Mouse (Mus musculus) erythroblast, embryonic 14.5 days (primary cell): ENCODE data around the gene Tmem204. TPM values are rescaled to one million over a fixed set of nuclear protein-coding genes. Genes with fewer than 3 reads are reported as not detected.
A peak's percentile ranks its signal among the peaks of the same experiment; 100 is the strongest.
"Not testable (repeated sequence)": the region's sequence is repeated elsewhere in the genome, so short reads cannot be mapped to it uniquely, and the experiment has no call there.

Experiments used
- H3K27me3 ChIP-seq: 2 replicates; pipeline ENCODE4 v1.6.1; 2012; ENCODE audit warnings: inconsistent platforms; ENCODE audit not compliant: control insufficient read depth
- H3K36me3 ChIP-seq: 2 replicates; pipeline ENCODE4 v1.6.1; 2012; ENCODE audit warnings: mild to moderate bottlenecking, inconsistent platforms; ENCODE audit not compliant: control insufficient read depth
- H3K4me1 ChIP-seq: 2 replicates; pipeline ENCODE4 v1.6.1; 2012; ENCODE audit warnings: inconsistent platforms; ENCODE audit not compliant: control insufficient read depth
- H3K4me3 ChIP-seq: replicated peaks from 2 replicates; pipeline ENCODE3; 2012; ENCODE audit warnings: moderate library complexity, mild to moderate bottlenecking, inconsistent platforms
- H3K9me3 ChIP-seq: 2 replicates; pipeline ENCODE4 v1.6.1; 2012; ENCODE audit warnings: low read length, inconsistent platforms, mixed read lengths; ENCODE audit not compliant: control insufficient read depth
- GATA1 ChIP-seq: IDR thresholded peaks from 2 replicates; pipeline ENCODE4 v1.6.1; 2012; ENCODE audit warnings: low read length, inconsistent platforms, mixed read lengths
- TAL1 ChIP-seq: IDR thresholded peaks from 3 replicates; pipeline ENCODE4 v1.6.1; 2012; ENCODE audit warnings: low read length, inconsistent platforms, mixed read lengths
- polyA plus RNA-seq: library from polyadenylated mRNA; stranded (reverse); fragments of >175 nt; gene quantifications from 2 replicates; pipeline ENCODE4 v1.2.3, GENCODE M21; 2012

Tmem204 gene
- polyA plus RNA-seq: not detected in 2 replicates

DNA sequence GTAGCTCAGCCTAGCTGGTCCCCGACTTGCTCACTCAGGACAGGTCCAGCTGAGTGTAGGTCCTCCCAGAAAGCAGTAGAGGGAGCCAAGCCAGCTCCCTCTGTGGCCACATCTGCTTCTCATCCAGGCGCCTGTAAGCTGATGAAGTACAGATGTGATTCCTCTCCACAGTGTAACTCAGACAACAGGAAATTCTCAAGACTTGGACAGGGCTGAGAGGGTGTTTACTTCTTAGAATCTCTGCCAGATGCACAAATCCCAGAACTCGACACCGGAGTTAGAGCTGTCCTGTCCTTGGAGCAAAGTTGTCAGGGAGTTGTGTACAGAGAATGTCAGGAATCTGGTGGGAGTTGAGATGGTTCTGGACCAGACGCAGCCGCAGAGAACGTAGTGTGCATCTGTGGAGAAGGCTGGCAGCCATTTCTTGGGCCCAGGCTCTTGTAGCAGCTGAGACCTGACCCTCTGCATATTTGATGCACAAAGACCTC lies at the start of gene Tmem204:
TSS of gene Tmem204 (minus strand) at position 148 of the 488 bp plus-strand sequence.
- peaks cover 10% of the 10 kb centered on the region for H3K36me3 ChIP-seq
- no peaks in the 10 kb centered on the region for H3K27me3 ChIP-seq
- TF ChIP-seq TAL1 (no peak), GATA1 (no peak)
- peaks cover 2% of the 10 kb centered on the region for H3K9me3 ChIP-seq
- H3K4me1 ChIP-seq: peaks cover 32% of the 10 kb centered on the region
- H3K4me3 ChIP-seq: no peak within 1 kb of the TSS

DNA sequence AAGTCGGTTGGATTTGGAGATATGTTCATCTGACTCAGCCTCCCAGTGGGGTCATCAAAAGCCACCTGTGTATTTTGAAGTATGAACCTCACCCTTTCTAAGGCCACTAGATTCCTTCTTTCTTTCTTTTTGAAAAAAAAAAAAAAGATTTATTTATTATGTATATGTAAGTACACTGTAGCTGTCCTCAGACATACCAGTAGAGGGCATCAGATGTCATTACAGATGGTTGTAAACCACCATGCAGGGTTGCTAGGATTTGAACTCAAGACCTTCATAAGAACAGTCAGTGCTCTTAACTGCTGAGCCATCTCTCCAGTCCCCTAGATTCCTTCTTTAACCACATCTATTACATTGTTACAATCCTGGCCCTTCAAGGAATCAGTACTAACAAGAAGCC lies 46.7 kb upstream of the Tmem204 start:
- H3K4me3 ChIP-seq: no peak overlapping the region
- H3K27me3 ChIP-seq: no peaks in the 10 kb centered on the region
- peaks cover 36% of the 10 kb centered on the region for H3K4me1 ChIP-seq
- H3K9me3 ChIP-seq: no peaks in the 10 kb centered on the region
- no peaks in the 10 kb centered on the region for H3K36me3 ChIP-seq
- no peak for TF ChIP-seq TAL1
- TF ChIP-seq GATA1: no peak

DNA sequence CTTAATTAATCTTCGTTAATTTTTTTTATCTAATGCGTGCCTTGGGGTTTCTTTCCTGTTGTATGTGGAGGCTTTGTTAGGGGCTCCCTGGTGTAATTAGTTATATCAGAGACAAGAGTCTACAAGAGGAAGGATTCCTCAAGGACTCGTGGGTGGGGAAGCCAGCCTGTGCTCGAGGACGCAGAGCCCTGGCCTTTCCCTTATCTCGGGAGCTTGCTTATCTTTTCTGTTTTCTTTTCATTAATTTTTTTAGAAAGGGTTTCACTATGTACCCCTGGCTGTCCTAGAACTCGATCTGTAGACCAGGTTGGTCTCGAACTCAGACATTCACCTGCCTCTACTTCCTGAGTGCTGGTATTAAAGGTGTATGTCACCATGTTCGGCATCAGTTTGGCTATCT lies 44.3 kb upstream of the Tmem204 start:
- H3K27me3 ChIP-seq: peaks cover 5% of the 10 kb centered on the region
- H3K9me3 ChIP-seq: no peaks in the 10 kb centered on the region
- TF ChIP-seq GATA1: no peak
- TF ChIP-seq TAL1: no peak
- no peaks in the 10 kb centered on the region for H3K36me3 ChIP-seq
- H3K4me1 ChIP-seq: peaks cover 26% of the 10 kb centered on the region
- no peak overlapping the region for H3K4me3 ChIP-seq

DNA sequence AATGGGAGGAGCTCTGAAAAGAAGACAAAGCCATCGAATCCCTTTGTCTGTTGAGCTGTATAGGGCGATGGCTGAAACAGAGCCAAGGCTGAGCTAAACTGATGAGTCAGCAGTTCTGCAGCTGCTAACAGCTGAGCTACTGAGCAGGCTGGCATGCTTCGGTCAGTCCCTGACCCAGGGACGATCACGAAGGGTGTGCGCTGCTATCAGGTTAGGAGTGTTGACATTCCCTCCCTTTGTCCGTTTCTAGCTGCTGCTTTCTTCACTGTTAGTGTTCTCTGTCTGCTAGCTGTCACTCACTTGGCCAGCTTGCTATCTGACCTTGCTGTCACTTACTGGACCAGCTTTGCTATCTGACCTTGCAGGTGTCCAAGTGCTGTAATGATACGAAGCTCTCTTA lies 43.7 kb upstream of the Tmem204 start:
- Histone ChIP-seq H3K4me1 (peaks cover 26% of the 10 kb centered on the region), H3K27me3 (peaks cover 10% of the 10 kb centered on the region)
- TF ChIP-seq TAL1: peak; percentile 49
- TF ChIP-seq GATA1: 0 out of 2 replicates have a peak, but pooled peaks have one; percentile 30

DNA sequence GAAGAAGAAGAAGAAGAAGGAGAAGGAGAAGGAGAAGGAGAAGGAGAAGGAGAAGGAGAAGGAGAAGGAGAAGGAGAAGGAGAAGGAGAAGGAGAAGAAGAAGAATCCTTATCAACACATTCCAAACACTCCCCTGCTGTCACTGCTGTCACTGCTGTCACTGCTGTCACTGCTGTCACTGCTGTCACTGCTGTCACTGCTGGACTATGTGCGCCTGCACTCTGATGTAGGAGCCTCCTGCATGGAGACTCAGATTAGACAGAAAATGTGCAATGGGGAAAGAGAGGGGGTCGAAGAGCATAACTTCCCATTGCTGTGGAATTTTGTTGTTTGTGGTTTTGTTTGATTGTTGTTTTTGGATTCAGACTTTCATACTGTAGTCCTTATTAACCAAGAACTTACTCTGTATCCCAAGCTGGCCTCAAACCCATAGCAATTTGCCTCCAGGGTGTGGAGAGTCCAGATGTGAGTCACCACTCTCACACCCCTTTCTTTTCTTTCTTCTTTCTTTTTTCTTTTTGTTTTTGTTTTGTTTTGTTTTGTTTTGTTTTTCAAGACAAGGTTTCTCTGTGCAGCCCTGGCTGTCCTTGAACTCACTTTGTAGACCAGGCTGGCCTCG lies 42.2 kb upstream of the Tmem204 start:
- not testable (repeated sequence) for H3K4me3 ChIP-seq, H3K36me3 ChIP-seq, H3K9me3 ChIP-seq
- Histone ChIP-seq H3K27me3 (peaks cover 15% of the 10 kb centered on the region), H3K4me1 (peaks cover 26% of the 10 kb centered on the region)

More for the DNA sequence above, 43.7 kb upstream of the Tmem204 start:
- H3K4me3 ChIP-seq: peak overlapping the region; percentile 19
- no peaks in the 10 kb centered on the region for H3K36me3 ChIP-seq
- no peaks in the 10 kb centered on the region for H3K9me3 ChIP-seq

DNA sequence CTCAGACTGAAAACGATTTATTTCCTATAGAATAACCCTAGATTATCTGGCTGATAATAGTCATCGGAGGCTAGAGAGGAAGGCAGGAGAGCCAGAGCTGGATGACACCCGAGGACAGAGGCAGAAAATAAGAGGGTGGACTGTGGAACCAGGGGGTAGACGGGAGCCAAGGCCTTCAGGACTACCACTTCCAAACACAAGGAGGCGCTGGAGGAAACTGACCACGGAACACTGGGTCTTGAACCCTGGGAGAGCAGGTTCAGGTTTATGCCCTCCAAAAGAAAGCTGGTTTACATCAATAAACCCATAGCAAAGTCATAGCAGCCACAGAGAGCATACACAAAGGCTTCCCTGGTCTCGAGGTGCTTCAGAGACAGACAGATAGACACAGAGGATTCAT lies 40.6 kb upstream of the Tmem204 start:
- H3K36me3 ChIP-seq: no peaks in the 10 kb centered on the region
- no peaks in the 10 kb centered on the region for H3K9me3 ChIP-seq
- H3K27me3 ChIP-seq: peaks cover 15% of the 10 kb centered on the region
- no peak overlapping the region for H3K4me3 ChIP-seq
- H3K4me1 ChIP-seq: peaks cover 32% of the 10 kb centered on the region
- no peak for TF ChIP-seq GATA1
- TF ChIP-seq TAL1: no peak

DNA sequence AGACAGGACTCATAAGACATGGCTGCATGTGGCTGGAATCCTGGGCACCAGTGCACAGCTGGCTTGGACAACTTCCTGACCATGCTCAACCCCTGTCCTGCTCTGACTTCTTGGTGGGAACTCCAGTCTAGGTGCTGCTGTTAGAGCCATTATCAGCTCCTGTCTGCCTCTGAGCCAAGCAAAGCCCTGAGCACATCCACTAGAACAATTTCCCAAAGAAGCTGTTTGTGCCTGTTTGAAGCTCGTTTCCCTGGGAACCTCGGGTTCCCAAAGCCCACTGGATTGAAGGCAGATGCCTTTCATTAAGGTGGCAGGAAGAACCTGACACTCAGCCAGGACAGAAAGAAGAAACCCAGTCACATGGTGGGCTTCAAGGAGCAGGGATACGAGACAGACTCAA lies 37.0 kb upstream of the Tmem204 start, which contains the start of gene Ptx4:
TSS of gene Ptx4 (plus strand) at position 355 of the 400 bp plus-strand sequence.
- Histone ChIP-seq H3K36me3 (no peaks in the 10 kb centered on the region), H3K27me3 (peaks cover 15% of the 10 kb centered on the region), H3K4me1 (peaks cover 32% of the 10 kb centered on the region), H3K9me3 (no peaks in the 10 kb centered on the region), H3K4me3 (no peak within 1 kb of the TSS)
- TF ChIP-seq TAL1 (no peak), GATA1 (no peak)

DNA sequence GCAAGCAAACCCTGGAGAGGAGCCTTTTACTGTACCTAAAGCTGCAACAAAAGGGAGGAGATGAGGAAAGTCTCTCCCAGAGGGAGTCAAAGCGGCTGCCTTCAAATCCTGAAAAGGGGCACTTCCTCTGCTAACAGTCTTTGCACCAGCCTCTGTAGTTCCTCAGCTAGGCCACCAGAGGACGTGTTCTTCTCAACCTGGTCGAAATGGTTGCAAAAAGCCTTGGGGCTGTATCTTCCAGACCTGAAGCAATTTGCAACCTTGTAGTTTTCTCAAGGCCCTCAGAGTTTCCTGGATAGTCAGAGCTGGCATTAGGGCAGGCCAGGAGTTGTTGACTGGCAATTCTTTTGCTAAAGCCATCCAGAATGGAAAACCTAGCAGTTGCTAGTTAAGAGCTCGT lies 33.9 kb upstream of the Tmem204 start:
- TF ChIP-seq TAL1 (no peak), GATA1 (no peak)
- peaks cover 36% of the 10 kb centered on the region for H3K4me1 ChIP-seq
- peaks cover 6% of the 10 kb centered on the region; the same call in 1 of the 2 replicates for H3K27me3 ChIP-seq
- H3K9me3 ChIP-seq: no peaks in the 10 kb centered on the region
- H3K36me3 ChIP-seq: peaks cover 14% of the 10 kb centered on the region
- no peak overlapping the region for H3K4me3 ChIP-seq

DNA sequence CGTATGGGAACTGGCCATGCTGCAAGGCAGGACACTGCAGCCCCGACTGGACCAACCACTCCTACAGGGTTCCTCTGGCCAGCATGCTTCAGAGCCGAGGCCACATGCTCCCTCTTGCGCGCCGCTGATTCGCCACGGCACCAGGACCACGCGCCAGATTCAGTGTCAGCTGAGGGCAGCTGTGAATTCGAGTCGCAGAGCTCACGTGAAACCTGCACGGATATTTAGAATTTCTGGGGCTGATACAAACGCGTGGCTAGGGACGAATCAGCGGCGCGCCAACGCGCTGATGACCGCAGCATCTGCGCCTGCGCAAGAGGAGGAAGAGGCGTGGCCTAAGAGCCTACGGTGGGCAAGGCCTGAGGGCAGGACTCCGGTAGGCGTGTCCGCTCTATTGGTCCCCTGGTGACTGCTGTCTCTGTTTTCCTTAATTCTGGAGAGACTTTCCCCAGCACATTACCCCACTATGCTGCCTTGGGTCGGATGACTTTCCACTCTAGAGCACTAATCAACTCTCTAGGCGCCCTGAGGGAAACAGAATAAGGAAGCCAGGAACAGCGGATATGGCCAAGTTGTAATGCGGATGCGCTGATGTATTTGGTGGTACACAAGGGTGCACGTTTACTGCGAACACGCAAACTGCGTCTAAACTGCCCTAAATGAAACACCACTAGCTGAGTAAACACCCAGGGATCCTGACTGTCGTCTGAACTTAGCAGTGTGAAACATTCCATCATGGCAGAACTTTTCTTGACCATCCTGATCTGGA lies 32.5 kb upstream of the Tmem204 start, which contains the start of gene Telo2:
TSS of gene Telo2 (minus strand) at position 304 of the 769 bp plus-strand sequence.
- Histone ChIP-seq H3K4me1 (peaks cover 36% of the 10 kb centered on the region), H3K36me3 (peaks cover 24% of the 10 kb centered on the region), H3K27me3 (no peaks in the 10 kb centered on the region; the same call in 1 of the 2 replicates), H3K9me3 (no peaks in the 10 kb centered on the region), H3K4me3 (peak within 1 kb of the TSS; percentile 71)
- TF ChIP-seq GATA1: no peak
- no peak for TF ChIP-seq TAL1
